Mouse (Mus musculus) small intestine, adult 2 months (tissue): ENCODE data around the gene Inhbc. TPM values are rescaled to one million over a fixed set of nuclear protein-coding genes. Genes with fewer than 3 reads are reported as not detected.
"Not testable (repeated sequence)": the region's sequence is repeated elsewhere in the genome, so short reads cannot be mapped to it uniquely, and the experiment has no call there.

Source experiments
- H3K27ac ChIP-seq: fragments of 200-500 bp; 2 replicates; pipeline ENCODE4 v1.5.1; 2012; ENCODE audit warnings: low read depth, low read length, control low read depth, inconsistent platforms; ENCODE audit not compliant: insufficient read depth
- H3K27me3 ChIP-seq: fragments of 200-500 bp; 2 replicates; pipeline ENCODE4 v1.6.1; 2012; ENCODE audit warnings: mild to moderate bottlenecking, moderate library complexity, low read length, inconsistent platforms; ENCODE audit not compliant: control insufficient read depth, insufficient read depth
- H3K36me3 ChIP-seq: fragments of 200-500 bp; 2 replicates; pipeline ENCODE4 v1.6.1; 2012; ENCODE audit warnings: mild to moderate bottlenecking, low read length, control low read depth, inconsistent platforms; ENCODE audit not compliant: control insufficient read depth, insufficient read depth
- H3K4me1 ChIP-seq: fragments of 200-500 bp; 2 replicates; pipeline ENCODE4 v1.6.1; 2012; ENCODE audit warnings: low read length, inconsistent platforms, mixed read lengths; ENCODE audit not compliant: control insufficient read depth, insufficient read depth, insufficient read length
- H3K4me3 ChIP-seq: fragments of 200-500 bp; 2 replicates; pipeline ENCODE4 v1.5.1; 2012; ENCODE audit warnings: low read depth, mild to moderate bottlenecking, control low read depth, inconsistent platforms, low read length, moderate library complexity
- CTCF ChIP-seq: fragments of 200-500 bp; IDR thresholded peaks from 2 replicates; pipeline ENCODE4 v1.5.1; 2012; ENCODE audit warnings: low read depth, mild to moderate bottlenecking, control low read depth, inconsistent platforms, low read length, moderate library complexity, mixed read lengths; ENCODE audit not compliant: insufficient replicate concordance, insufficient read length; ENCODE audit errors: extremely low read depth
- POLR2A ChIP-seq: fragments of 200-500 bp; IDR thresholded peaks from 2 replicates; pipeline ENCODE4 v1.6.1; 2012; ENCODE audit warnings: low read depth, mild to moderate bottlenecking, control low read depth, inconsistent platforms, low read length, moderate library complexity
- WGBS: fragments of 180-500 bp; shearing (Covaris S2); methylation state at CpG from one replicate; pipeline ENCODE4 v1.1.7; 2018; 5-methylcytosine and 5-hydroxymethylcytosine counted together
- polyA plus RNA-seq: library from polyadenylated mRNA; depleted of rRNA; stranded (reverse); fragments of >200 nt; gene quantifications from 2 replicates; pipeline ENCODE4 v1.2.3, GENCODE M21; 2012; rRNA removed

The Inhbc gene
- polyA plus RNA-seq, 1 experiment, result not detected

- Histone ChIP-seq H3K27me3 (no peaks in the 10 kb centered on the region), H3K27ac (peak within 1 kb of the TSS; percentile 70), H3K36me3 (peaks cover 17% of the 10 kb centered on the region), H3K4me3 (peak within 1 kb of the TSS; percentile 78), H3K4me1 (no peaks in the 10 kb centered on the region)
- peak; percentile 62; the same call in 1 of the 2 replicates for TF ChIP-seq POLR2A
- no peak for TF ChIP-seq CTCF
- under 1% methylated on average over 65 of the region's 65 CpGs for WGBS
Observed at GRCm38 (mm10) chr10:127311476-127312355, 58.5 kb downstream of the Inhbc start, which contains the start of gene Mars. Gene Mars, minus strand, starts transcription at chr10:127311786.

DNA sequence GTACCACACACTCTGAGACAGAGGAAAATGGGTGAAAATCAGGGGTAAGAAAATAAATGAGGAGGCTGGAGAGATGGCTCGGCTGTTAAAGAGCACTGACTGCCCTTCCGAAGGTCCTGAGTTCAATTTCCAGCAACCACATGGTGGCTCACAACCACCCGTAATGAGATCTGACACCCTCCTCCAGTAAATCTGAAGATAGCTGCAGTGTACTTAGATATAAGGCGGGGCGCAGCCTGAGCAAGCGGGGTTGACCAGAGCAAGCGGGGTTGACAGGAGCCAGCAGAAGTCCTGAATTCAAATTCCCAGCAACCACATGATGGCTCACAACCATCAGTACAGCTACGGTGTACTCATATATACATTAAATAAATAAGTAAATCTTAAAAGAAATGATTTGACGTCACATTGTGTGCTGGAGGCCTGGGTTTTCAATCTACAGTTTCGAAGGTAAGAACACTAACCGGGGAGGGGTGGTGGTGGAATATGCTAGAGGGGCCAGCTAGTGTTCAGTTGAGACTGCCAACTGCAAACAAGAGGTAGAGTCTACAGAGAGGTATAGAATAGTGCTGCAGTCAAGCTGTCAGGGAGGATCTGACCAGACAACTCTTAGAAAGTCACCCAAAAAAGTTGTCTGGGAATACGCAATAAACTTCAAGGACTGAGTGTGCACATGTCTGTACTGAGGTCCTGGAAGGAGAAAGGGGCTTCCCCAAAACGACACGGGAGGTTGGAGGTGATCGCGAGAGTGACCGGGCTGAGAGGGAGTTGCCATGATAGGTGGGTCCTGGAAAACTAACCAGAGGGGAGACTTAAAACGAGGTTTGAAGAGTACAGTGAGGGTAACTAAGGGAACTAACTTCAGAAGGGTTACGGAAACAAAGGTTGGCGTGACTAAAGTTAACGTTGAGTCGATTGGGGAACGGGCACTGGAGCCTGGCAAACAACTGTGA lies 59.4 kb downstream of the Inhbc start:
- TF ChIP-seq POLR2A (no peak), CTCF (no peak)
- 20% methylated on average over 23 of the region's 23 CpGs for WGBS
- peak overlapping the region; percentile 78 for H3K4me3 ChIP-seq

DNA sequence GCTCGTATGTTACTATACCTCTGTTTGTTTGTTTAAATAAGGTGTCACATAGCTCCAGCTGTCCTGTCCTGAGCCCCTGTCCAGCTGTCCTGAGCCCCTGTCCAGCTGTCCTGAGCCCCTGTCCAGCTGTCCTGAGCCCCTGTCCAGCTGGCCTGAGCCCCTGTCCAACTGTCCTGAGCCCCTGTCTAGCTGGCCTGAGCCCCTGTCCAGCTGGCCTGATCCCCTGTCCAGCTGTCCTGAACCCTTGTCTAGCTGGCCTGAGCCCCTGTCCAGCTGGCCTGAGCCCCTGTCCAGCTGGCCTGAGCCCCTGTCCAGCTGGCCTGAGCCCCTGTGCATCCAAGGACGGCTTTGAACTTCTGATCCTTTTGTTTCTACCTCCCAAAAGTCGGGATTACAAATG lies 61.1 kb downstream of the Inhbc start:
- 90% methylated on average over 3 of the region's 3 CpGs for WGBS
- H3K27me3 ChIP-seq, H3K27ac ChIP-seq, H3K4me3 ChIP-seq, H3K4me1 ChIP-seq: not testable (repeated sequence)
- H3K36me3 ChIP-seq, result peaks cover 36% of the 10 kb centered on the region

More for the DNA sequence above, 59.4 kb downstream of the Inhbc start:
- no peaks in the 10 kb centered on the region for H3K27me3 ChIP-seq
- H3K4me1 ChIP-seq, result no peaks in the 10 kb centered on the region
- peaks cover 25% of the 10 kb centered on the region for H3K36me3 ChIP-seq
- H3K27ac ChIP-seq, result peak overlapping the region; percentile 57; the same call in 1 of the 2 replicates

Other genes starting within 250 kb of the Inhbc start
- 59.8 and 117 TPM in 2 replicates for gene Os9, start 249.3 kb downstream of the Inhbc start, polyA plus RNA-seq
- gene B4galnt1, start 205.2 kb downstream of the Inhbc start, polyA plus RNA-seq, result 228 and 484 TPM in 2 replicates
- gene Slc26a10, start 189.8 kb downstream of the Inhbc start, polyA plus RNA-seq, result 0.56 and 0.85 TPM in 2 replicates
- 8.8 and 10.4 TPM in 2 replicates for gene Arhgef25, start 180.3 kb downstream of the Inhbc start, polyA plus RNA-seq
- gene Dtx3, start 174.7 kb downstream of the Inhbc start, polyA plus RNA-seq, result 24.0 and 35.3 TPM in 2 replicates
- gene Pip4k2c, start 158.8 kb downstream of the Inhbc start, polyA plus RNA-seq, result 13.8 and 31.4 TPM in 2 replicates
- 1.1 and 1.8 TPM in 2 replicates for gene Kif5a, start 107.1 kb downstream of the Inhbc start, polyA plus RNA-seq
- 92.0 and 190 TPM in 2 replicates for gene Dctn2, start 104.1 kb downstream of the Inhbc start, polyA plus RNA-seq
- 39.3 and 76.2 TPM in 2 replicates for gene Mbd6, start 81.4 kb downstream of the Inhbc start, polyA plus RNA-seq
- 24.0 and 30.7 TPM in 2 replicates for gene Mars, start 58.6 kb downstream of the Inhbc start, polyA plus RNA-seq
- gene Arhgap9, start 48.5 kb downstream of the Inhbc start, polyA plus RNA-seq, result 7.1 and 11.2 TPM in 2 replicates
- gene Gli1, start 28.5 kb downstream of the Inhbc start, polyA plus RNA-seq, result 5.5 and 10.4 TPM in 2 replicates
- gene Inhbe, start 16.0 kb downstream of the Inhbc start, polyA plus RNA-seq, result not detected in 2 replicates
- 42.6 and 103 TPM in 2 replicates for gene R3hdm2, start 9.9 kb upstream of the Inhbc start, polyA plus RNA-seq
- gene Stac3, start 131.3 kb upstream of the Inhbc start, polyA plus RNA-seq, result 0.30 and 0.51 TPM in 2 replicates
- gene Ndufa4l2, start 144.5 kb upstream of the Inhbc start, polyA plus RNA-seq, result 3.8 and 5.6 TPM in 2 replicates
- gene Shmt2, start 152.0 kb upstream of the Inhbc start, polyA plus RNA-seq, result 36.6 and 49.6 TPM in 2 replicates
- gene Nxph4, start 164.1 kb upstream of the Inhbc start, polyA plus RNA-seq, result 0.32 and 0.41 TPM in 2 replicates